Mouse (Mus musculus) MEL (cell line): ENCODE results near the gene Efcab2. TPM values are rescaled to one million over a fixed set of nuclear protein-coding genes. Genes with fewer than 3 reads are reported as not detected.

ENCODE experiments used
- DNase-seq: peaks from one replicate; pipeline ENCODE4 v3.0.0; 2011; ENCODE audit warnings: low read depth, low spot score
- H3K27ac ChIP-seq: 2 replicates; pipeline ENCODE4 v1.5.1; 2012; ENCODE audit warnings: low read depth, mild to moderate bottlenecking, control low read depth, low read length, moderate library complexity; ENCODE audit not compliant: control insufficient read depth
- H3K27me3 ChIP-seq, 2 experiments: fragments of 150-350 bp in 1 of 2; sonication (generic) in 1 of 2; 2 replicates each; pipeline ENCODE4 v1.6.1; 2012; ENCODE audit warnings: low read length in 2 of 2, mild to moderate bottlenecking in 2 of 2, improper control_type of control experiment in 1 of 2, moderate library complexity in 1 of 2; ENCODE audit not compliant: insufficient read depth in 2 of 2, control insufficient read depth in 1 of 2
- H3K36me3 ChIP-seq, 2 experiments: 2 replicates each; pipeline ENCODE4 v1.6.1; 2012 to 2014; ENCODE audit warnings: low read length in 2 of 2, improper control_type of control experiment in 1 of 2, inconsistent platforms in 1 of 2, mild to moderate bottlenecking in 1 of 2; ENCODE audit not compliant: insufficient read depth in 2 of 2, control insufficient read depth in 1 of 2
- H3K4me1 ChIP-seq, 2 experiments: fragments of 150-350 bp in 1 of 2; sonication (generic) in 1 of 2; 2 replicates each; pipeline ENCODE4 v1.6.1; 2012; ENCODE audit warnings: low read length in 2 of 2, improper control_type of control experiment in 1 of 2, mild to moderate bottlenecking in 1 of 2; ENCODE audit not compliant: insufficient read depth in 2 of 2, control insufficient read depth in 1 of 2
- H3K4me3 ChIP-seq, 2 experiments: fragments of 150-350 bp in 1 of 2; sonication (generic) in 1 of 2; 2 replicates each; pipeline ENCODE4 v1.5.1; 2012; ENCODE audit warnings: low read depth in 2 of 2, low read length in 2 of 2, mild to moderate bottlenecking in 2 of 2, moderate library complexity in 2 of 2, control low read depth in 1 of 2, improper control_type of control experiment in 1 of 2; ENCODE audit not compliant: control insufficient read depth in 1 of 2, insufficient read depth in 1 of 2
- H3K79me2 ChIP-seq: 2 replicates; pipeline ENCODE4 v1.6.1; 2012; ENCODE audit warnings: mild to moderate bottlenecking, low read length, moderate library complexity; ENCODE audit not compliant: control insufficient read depth, poor library complexity, insufficient read depth
- H3K9ac ChIP-seq: 2 replicates; pipeline ENCODE4 v1.6.1; 2012; ENCODE audit warnings: low read depth, mild to moderate bottlenecking, control low read depth, low read length, moderate library complexity; ENCODE audit not compliant: control insufficient read depth, poor library complexity, severe bottlenecking
- H3K9me3 ChIP-seq: fragments of 150-350 bp; sonication (generic); replicated peaks from 2 replicates; pipeline ENCODE4 v1.6.1; 2012; ENCODE audit warnings: mild to moderate bottlenecking, low read length, improper control_type of control experiment, moderate library complexity; ENCODE audit not compliant: insufficient read depth
- BHLHE40 ChIP-seq: IDR thresholded peaks from 2 replicates; pipeline ENCODE4 v1.6.1; 2012; ENCODE audit warnings: low read depth, mild to moderate bottlenecking, inconsistent platforms, low read length, improper control_type of control experiment, borderline replicate concordance
- CHD1 ChIP-seq: IDR thresholded peaks from 2 replicates; pipeline ENCODE4 v1.6.1; 2012; ENCODE audit warnings: low read depth, mild to moderate bottlenecking, inconsistent platforms, low read length, improper control_type of control experiment
- CHD2 ChIP-seq: IDR thresholded peaks from 2 replicates; pipeline ENCODE4 v1.6.1; 2011; ENCODE audit warnings: low read length, improper control_type of control experiment
- EP300 ChIP-seq, 2 experiments: IDR thresholded peaks; 2 replicates each; pipeline ENCODE4 v1.6.1; 2011; ENCODE audit warnings: improper control_type of control experiment in 2 of 2, low read length in 2 of 2, low read depth in 1 of 2, mild to moderate bottlenecking in 1 of 2
- ETS1 ChIP-seq: IDR thresholded peaks from 2 replicates; pipeline ENCODE4 v1.6.1; 2012; ENCODE audit warnings: low read depth, mild to moderate bottlenecking, inconsistent platforms, low read length, improper control_type of control experiment, moderate library complexity
- GATA1 ChIP-seq: IDR thresholded peaks from 2 replicates; pipeline ENCODE4 v1.6.1; 2011; ENCODE audit warnings: low read depth, low read length, improper control_type of control experiment
- HCFC1 ChIP-seq: IDR thresholded peaks from 2 replicates; pipeline ENCODE4 v1.6.1; 2012; ENCODE audit warnings: low read depth, mild to moderate bottlenecking, inconsistent platforms, low read length, improper control_type of control experiment, moderate library complexity
- JUND ChIP-seq: IDR thresholded peaks from 2 replicates; pipeline ENCODE4 v1.6.1; 2011; ENCODE audit warnings: low read depth, mild to moderate bottlenecking, improper control_type of control experiment, low read length
- MAX ChIP-seq: IDR thresholded peaks from 2 replicates; pipeline ENCODE4 v1.6.1; 2011; ENCODE audit warnings: low read length, improper control_type of control experiment
- MAZ ChIP-seq: IDR thresholded peaks from 2 replicates; pipeline ENCODE4 v1.6.1; 2012; ENCODE audit warnings: low read depth, mild to moderate bottlenecking, inconsistent platforms, low read length, improper control_type of control experiment
- MEF2A ChIP-seq: IDR thresholded peaks from 2 replicates; pipeline ENCODE4 v1.6.1; 2014; ENCODE audit warnings: low read depth, mild to moderate bottlenecking, inconsistent platforms, low read length, improper control_type of control experiment; ENCODE audit not compliant: poor library complexity, insufficient replicate concordance, severe bottlenecking; ENCODE audit errors: extremely low read depth
- MYB ChIP-seq: IDR thresholded peaks from 2 replicates; pipeline ENCODE4 v1.6.1; 2011; ENCODE audit warnings: mild to moderate bottlenecking, low read depth, low read length, improper control_type of control experiment
- MYC ChIP-seq: IDR thresholded peaks from 2 replicates; pipeline ENCODE4 v1.6.1; 2011; ENCODE audit warnings: low read depth, mild to moderate bottlenecking, low read length, improper control_type of control experiment, moderate library complexity
- NELFE ChIP-seq: IDR thresholded peaks from 2 replicates; pipeline ENCODE4 v1.6.1; 2011; ENCODE audit warnings: low read depth, low read length, improper control_type of control experiment
- POLR2A ChIP-seq, 2 experiments: IDR thresholded peaks; 2 replicates each; pipeline ENCODE4 v1.6.1; 2011 to 2012; ENCODE audit warnings: low read length in 2 of 2, mild to moderate bottlenecking in 2 of 2, control low read depth in 1 of 2, improper control_type of control experiment in 1 of 2, low read depth in 1 of 2, moderate library complexity in 1 of 2; ENCODE audit not compliant: control insufficient read depth in 1 of 2, insufficient read depth in 1 of 2, poor library complexity in 1 of 2
- POLR2AphosphoS5 ChIP-seq: IDR thresholded peaks from 2 replicates; pipeline ENCODE4 v1.6.1; 2012; ENCODE audit warnings: low read depth, borderline replicate concordance, mild to moderate bottlenecking, inconsistent platforms, low read length, moderate library complexity, mixed read lengths
- RAD21 ChIP-seq: IDR thresholded peaks from 2 replicates; pipeline ENCODE4 v1.6.1; 2011; ENCODE audit warnings: mild to moderate bottlenecking, low read depth, low read length, improper control_type of control experiment
- RCOR1 ChIP-seq: IDR thresholded peaks from 2 replicates; pipeline ENCODE4 v1.6.1; 2012; ENCODE audit warnings: low read depth, mild to moderate bottlenecking, inconsistent platforms, low read length, improper control_type of control experiment
- TAL1 ChIP-seq: IDR thresholded peaks from 2 replicates; pipeline ENCODE4 v1.6.1; 2012; ENCODE audit warnings: mild to moderate bottlenecking, inconsistent platforms, low read length, moderate library complexity, mixed read lengths
- TCF12 ChIP-seq: IDR thresholded peaks from 2 replicates; pipeline ENCODE4 v1.6.1; 2014; ENCODE audit warnings: low read depth, mild to moderate bottlenecking, inconsistent platforms, low read length, improper control_type of control experiment, moderate library complexity
- UBTF ChIP-seq: IDR thresholded peaks from 2 replicates; pipeline ENCODE4 v1.6.1; 2012; ENCODE audit warnings: low read depth, mild to moderate bottlenecking, inconsistent platforms, low read length, improper control_type of control experiment, moderate library complexity, borderline replicate concordance; ENCODE audit not compliant: insufficient read depth
- ZC3H11A ChIP-seq: IDR thresholded peaks from 2 replicates; pipeline ENCODE4 v1.6.1; 2012; ENCODE audit warnings: low read depth, mild to moderate bottlenecking, inconsistent platforms, low read length, improper control_type of control experiment
- ZKSCAN1 ChIP-seq: IDR thresholded peaks from 2 replicates; pipeline ENCODE4 v1.6.1; 2012; ENCODE audit warnings: low read depth, mild to moderate bottlenecking, inconsistent platforms, low read length, improper control_type of control experiment, moderate library complexity
- ZMIZ1 ChIP-seq: IDR thresholded peaks from 2 replicates; pipeline ENCODE4 v1.6.1; 2012; ENCODE audit warnings: low read depth, mild to moderate bottlenecking, inconsistent platforms, low read length, improper control_type of control experiment, moderate library complexity
- polyA plus RNA-seq, 2 experiments: library from polyadenylated mRNA; stranded (reverse) in 1 of 2; unstranded in 1 of 2; fragments of >175 nt in 1 of 2; fragments of >200 nt in 1 of 2; gene quantifications; 2 replicates each; pipeline versions ENCODE4 v1.2.1 to v1.2.4; 2012; ENCODE audit warnings: low replicate concordance in 2 of 2, low read depth in 1 of 2; ENCODE audit not compliant: insufficient read length in 2 of 2, insufficient read depth in 1 of 2, missing spikeins in 1 of 2
- total RNA-seq: library from RNA; depleted of rRNA; stranded (reverse); fragments of 300-350 nt; gene quantifications from 2 replicates; pipeline ENCODE4 v1.2.3, GENCODE M21; 2012

Efcab2 gene
- total and polyA plus RNA-seq, 3 experiments = 0.85 to 3.2 TPM; not detected in 1

DNA sequence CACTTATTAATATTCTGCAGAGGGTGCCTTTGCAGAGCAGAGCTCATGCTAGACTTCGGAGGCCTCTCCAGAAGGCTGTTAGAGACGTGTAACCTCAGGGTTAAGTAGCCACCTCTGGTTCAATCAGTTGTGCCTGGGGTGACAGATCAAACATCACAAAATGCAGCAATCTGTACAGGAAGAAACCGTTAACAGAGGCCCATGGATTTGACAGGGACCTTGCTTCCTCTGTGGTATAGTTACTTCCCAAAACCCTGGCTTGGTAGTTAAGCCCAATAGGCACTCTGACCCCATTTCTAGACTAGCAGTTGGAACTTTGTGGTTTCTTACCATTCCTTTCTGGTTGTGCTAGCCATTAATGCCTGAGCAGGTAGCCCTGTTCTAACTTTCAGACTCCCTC lies 38.5 kb downstream of the Efcab2 start:
- Histone ChIP-seq H3K36me3 (peaks cover 0 to 28% of the 10 kb centered on the region in 2 experiments; a peak in 2 of 4 replicates), H3K9me3 (no peaks in the 10 kb centered on the region), H3K79me2 (no peaks in the 10 kb centered on the region), H3K4me3 (no peak overlapping the region), H3K9ac (no peak overlapping the region), H3K4me1 (peaks cover 21 to 24% of the 10 kb centered on the region in 2 experiments), H3K27ac (no peak overlapping the region), H3K27me3 (no peaks in the 10 kb centered on the region)
- no peak for DNase-seq
- TF ChIP-seq RCOR1 = peak; percentile 41; the same call in 1 of the 2 replicates
- peak in 1 of 2 experiments; percentile 8; a peak in 1 of 4 replicates for TF ChIP-seq EP300 (IDR thresholded peaks at IDR 0.05; ENCODE audit: low read depth in 1 of 2, low read length in 2 of 2)
- TF ChIP-seq RAD21 = no peak

DNA sequence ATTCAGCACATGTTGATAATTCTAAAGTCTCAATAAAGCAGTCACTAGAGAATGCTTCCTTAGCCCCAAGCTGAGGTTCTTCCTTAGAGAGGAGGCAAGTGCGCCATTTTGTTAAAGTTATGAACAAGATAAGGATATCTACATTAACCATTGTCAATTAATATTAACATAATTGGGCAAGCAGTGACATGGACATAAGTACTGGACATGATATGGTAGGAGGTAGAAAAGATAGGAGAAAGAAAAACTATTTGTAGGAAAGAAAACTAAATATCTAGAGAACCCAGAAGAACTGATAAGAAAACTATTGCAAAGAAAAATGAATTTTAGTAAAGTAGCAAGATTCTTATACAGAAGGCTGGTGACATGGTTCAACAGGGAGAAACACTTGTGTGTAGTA lies 41.2 kb downstream of the Efcab2 start:
- peak; percentile 54 for DNase-seq
- Histone ChIP-seq H3K9ac (no peak overlapping the region), H3K79me2 (no peaks in the 10 kb centered on the region), H3K27me3 (no peaks in the 10 kb centered on the region), H3K27ac (peak overlapping the region; percentile 77), H3K36me3 (peaks cover 0 to 28% of the 10 kb centered on the region in 2 experiments; a peak in 2 of 4 replicates), H3K4me1 (peaks cover 21 to 30% of the 10 kb centered on the region in 2 experiments), H3K9me3 (no peaks in the 10 kb centered on the region), H3K4me3 (peak overlapping the region; percentile 8 to 11; a peak in 2 of 4 replicates)
- TF ChIP-seq EP300 (IDR thresholded peaks at IDR 0.05; ENCODE audit: low read depth in 1 of 2, low read length in 2 of 2) (peak; percentile 80 to 81), BHLHE40 (no peak), RCOR1 (no peak), TCF12 (peak; percentile 68), GATA1 (peak; percentile 82; the same call in 1 of the 2 replicates), POLR2A (IDR thresholded peaks at IDR 0.05; ENCODE audit: control insufficient read depth in 1 of 2, insufficient read depth in 1 of 2, low read depth in 1 of 2, low read length in 2 of 2, poor library complexity in 1 of 2) (no peak), ETS1 (0 out of 2 replicates have a peak, but pooled peaks have one; percentile 33), HCFC1 (peak; percentile 5; the same call in 1 of the 2 replicates)

DNA sequence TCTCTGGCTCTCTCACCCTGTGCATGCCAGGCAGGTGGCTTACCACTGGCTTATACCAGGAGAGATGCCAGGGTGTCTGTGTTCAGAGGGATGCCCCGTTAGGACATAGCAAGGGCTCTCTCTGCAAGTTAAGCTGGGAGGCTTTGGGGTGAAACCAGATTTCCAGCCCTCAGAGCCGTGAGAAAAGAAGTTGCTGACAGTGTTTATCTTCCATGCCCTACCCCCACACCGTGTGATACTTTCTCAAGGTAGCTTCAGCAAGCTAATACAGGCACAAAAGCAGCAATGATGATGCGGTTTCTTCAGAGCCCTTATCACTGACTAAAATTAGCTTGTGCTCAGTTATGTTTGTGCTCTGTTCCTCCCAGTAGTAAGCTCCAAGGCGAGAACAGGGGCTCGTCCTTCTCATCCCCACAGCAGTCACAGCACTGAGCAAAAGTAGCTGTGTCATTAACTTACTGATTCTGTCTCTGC lies 42.4 kb downstream of the Efcab2 start:
- peaks cover 0 to 28% of the 10 kb centered on the region in 2 experiments; a peak in 2 of 4 replicates for H3K36me3 ChIP-seq
- no peaks in the 10 kb centered on the region for H3K9me3 ChIP-seq
- peaks cover 21 to 30% of the 10 kb centered on the region in 2 experiments for H3K4me1 ChIP-seq
- H3K4me3 ChIP-seq = peak overlapping the region; percentile 11 to 66
- peak overlapping the region; percentile 84 for H3K27ac ChIP-seq
- H3K27me3 ChIP-seq = no peaks in the 10 kb centered on the region
- H3K79me2 ChIP-seq = no peaks in the 10 kb centered on the region
- peak; percentile 91 for DNase-seq
- H3K9ac ChIP-seq = peak overlapping the region; percentile 45
- TF ChIP-seq MAZ = peak; percentile 48
- no peak for TF ChIP-seq NELFE
- no peak for TF ChIP-seq POLR2AphosphoS5
- no peak for TF ChIP-seq MYC
- TF ChIP-seq ZC3H11A = no peak
- TF ChIP-seq BHLHE40 = peak; percentile 64
- TF ChIP-seq HCFC1 = 0 out of 2 replicates have a peak, but pooled peaks have one; percentile 22
- peak; percentile 56 for TF ChIP-seq CHD2
- 0 out of 2 replicates have a peak, but pooled peaks have one; percentile 40 for TF ChIP-seq CHD1
- TF ChIP-seq POLR2A (IDR thresholded peaks at IDR 0.05; ENCODE audit: control insufficient read depth in 1 of 2, insufficient read depth in 1 of 2, low read depth in 1 of 2, low read length in 2 of 2, poor library complexity in 1 of 2) = peak in 1 of 2 experiments; percentile 46; a peak in 1 of 4 replicates
- no peak for TF ChIP-seq JUND
- no peak for TF ChIP-seq ZMIZ1
- no peak for TF ChIP-seq ZKSCAN1
- TF ChIP-seq UBTF = no peak
- no peak for TF ChIP-seq MYB
- TF ChIP-seq RAD21 = no peak; the same call in none of the 2 replicates
- peak; percentile 98 for TF ChIP-seq MEF2A
- peak; percentile 87 for TF ChIP-seq GATA1
- TF ChIP-seq TAL1 = peak; percentile 28; the same call in 1 of the 2 replicates
- no peak for TF ChIP-seq MAX
